Mouse (Mus musculus) testis, adult 2 months (tissue): ENCODE measurements around the gene Ltbp1.

Source experiments
- CTCF ChIP-seq: fragments of 200-500 bp; IDR thresholded peaks from 2 replicates; pipeline ENCODE4 v1.5.1; 2012; ENCODE audit warnings: low read depth, mild to moderate bottlenecking, inconsistent platforms, low read length, moderate library complexity; ENCODE audit not compliant: control insufficient read depth, insufficient read depth, insufficient replicate concordance
- POLR2A ChIP-seq: fragments of 200-500 bp; IDR thresholded peaks from 2 replicates; pipeline ENCODE4 v1.6.1; 2012; ENCODE audit warnings: low read depth, mild to moderate bottlenecking, inconsistent platforms, low read length, moderate library complexity; ENCODE audit not compliant: control insufficient read depth

GRCm38 (mm10) chr17:75406405-75406804 lies 401.0 kb downstream of the Ltbp1 start:
- TF ChIP-seq POLR2A, result no peak
- TF ChIP-seq CTCF, result no peak
